Mouse (Mus musculus) cerebellum, adult 11-12 months (tissue): ENCODE measurements around the gene Ppfibp1.

Experiments used
- DNase-seq: peaks from one replicate; pipeline ENCODE4 v3.0.0; 2022

Gene Ppfibp1

DNA sequence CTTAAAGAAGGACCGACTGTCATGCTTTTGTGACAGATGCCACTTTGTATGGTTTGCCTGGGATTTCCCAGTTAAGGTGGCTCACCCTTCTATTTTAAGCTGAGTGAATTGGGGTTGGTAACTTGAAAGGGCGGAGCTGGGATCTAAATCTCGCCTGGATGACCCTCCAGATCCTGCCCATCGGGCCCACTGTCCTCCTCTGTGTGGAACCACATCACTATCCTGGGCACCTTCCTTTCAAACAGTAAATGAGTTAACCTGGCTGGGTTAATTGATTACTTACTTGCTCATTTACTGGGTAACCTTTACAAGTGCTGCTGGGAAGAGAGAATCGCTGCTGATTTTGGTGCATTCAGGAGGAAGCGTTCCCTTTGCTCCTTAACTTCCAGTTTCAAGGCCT, 30.1 kb downstream of the Ppfibp1 start:
- DNase-seq, result no peak

- DNase-seq, result no peak
Observed at GRCm38 (mm10) chr6:146926415-146926980, 38.2 kb downstream of the Ppfibp1 start.

- no peak for DNase-seq
Observed at GRCm38 (mm10) chr6:146928108-146928507, 39.8 kb downstream of the Ppfibp1 start.

GRCm38 (mm10) chr6:146929031-146929430, 40.7 kb downstream of the Ppfibp1 start:
- no peak for DNase-seq

DNA sequence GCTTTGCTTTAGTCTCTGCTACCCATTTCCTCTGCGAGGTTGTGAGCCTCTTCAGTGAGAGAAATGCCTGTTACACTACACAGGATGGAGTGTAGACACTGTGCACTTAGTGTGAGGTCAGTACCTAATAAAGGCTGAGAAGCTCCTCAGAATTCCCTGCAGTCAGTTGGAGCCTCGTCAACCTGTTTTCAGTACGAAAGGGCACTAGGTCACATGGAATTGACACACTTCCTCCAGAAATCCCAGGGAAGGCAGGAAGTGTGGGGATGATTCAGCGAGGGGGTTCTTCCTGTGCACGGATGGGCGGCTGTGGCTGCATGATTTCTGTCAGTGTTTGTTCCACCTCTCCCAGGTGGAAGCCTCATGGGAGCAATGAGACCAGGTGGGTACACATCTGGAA, 44.8 kb downstream of the Ppfibp1 start:
- DNase-seq, result no peak

DNA sequence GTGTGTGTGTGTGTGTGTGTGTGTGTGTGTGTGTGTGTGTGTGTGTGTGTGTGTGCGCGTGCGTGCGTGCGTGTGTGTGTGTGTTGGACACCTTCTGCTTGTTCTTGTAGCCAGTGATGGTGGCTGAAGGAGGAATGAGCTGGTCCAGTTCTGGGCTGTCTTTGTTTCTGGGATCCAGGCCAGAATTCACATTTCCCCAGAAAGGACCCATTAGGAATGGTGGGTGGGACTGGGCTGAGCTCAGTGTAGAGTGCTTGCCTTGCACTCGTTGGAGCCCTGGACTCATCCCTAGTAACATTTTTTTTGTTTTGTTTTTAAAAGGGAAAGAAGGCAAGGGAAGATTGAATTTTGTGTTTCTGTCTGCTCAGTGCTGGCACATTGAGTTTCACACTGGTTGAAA, 47.7 kb downstream of the Ppfibp1 start:
- no peak for DNase-seq

GRCm38 (mm10) chr6:146939026-146939425, 50.7 kb downstream of the Ppfibp1 start:
- no peak for DNase-seq

GRCm38 (mm10) chr6:146941505-146942275, 53.4 kb downstream of the Ppfibp1 start:
- DNase-seq, result no peak

GRCm38 (mm10) chr6:146944009-146944408, 55.7 kb downstream of the Ppfibp1 start:
- DNase-seq, result no peak

DNA sequence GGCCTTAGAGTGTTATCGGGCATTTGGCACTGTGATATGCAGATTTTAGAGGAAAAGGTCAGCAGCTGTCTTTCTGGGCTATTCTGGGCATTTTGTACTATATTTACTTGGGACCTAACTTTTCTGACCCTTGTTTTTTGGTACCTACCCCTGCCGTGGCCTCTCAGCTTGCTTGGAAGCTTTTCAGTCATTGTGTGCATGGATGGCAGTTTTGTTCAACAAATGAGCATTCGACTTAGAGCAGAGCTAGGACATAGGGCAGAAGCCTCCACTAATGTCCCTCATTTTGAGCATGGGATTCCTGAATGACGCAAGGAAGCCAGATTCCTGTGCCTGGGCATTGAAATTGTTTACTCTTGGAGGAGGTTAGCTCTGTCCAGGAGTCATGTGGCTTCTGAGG, 56.5 kb downstream of the Ppfibp1 start:
- DNase-seq, result no peak

DNA sequence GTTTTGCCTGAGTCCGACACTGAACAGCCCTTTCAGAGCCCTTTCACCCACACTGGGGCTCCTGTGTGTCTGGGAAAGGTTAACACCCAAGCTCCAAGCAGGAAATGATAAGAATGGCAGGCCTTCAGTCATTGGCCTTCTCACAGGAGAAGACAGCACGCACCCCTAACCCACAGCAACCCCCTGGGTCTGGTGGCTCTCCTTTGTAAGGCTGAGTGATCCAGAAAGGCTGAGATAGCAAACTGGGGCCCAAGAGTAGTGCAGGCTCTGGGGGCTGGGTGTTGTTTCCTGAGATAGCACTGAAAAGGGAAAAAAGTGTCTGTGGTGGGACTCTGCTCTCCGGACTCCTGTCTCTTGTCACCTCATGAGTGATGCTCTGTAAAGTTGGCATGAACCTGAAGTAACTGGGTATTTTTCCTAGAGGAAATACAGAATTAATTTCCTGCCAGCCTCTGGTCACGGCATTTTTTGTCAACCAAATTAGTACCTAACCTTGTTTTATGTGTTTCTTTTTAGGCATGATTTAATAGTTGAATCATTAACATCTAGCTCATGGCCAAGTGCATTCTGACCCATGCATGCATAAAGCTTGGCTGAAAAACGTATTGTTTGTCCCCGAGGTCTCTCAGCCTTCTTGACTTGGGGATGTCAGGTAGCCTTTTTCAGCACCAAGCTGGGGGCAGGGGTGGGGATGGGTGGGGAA, 58.2 kb downstream of the Ppfibp1 start:
- DNase-seq, result no peak

GRCm38 (mm10) chr6:146947186-146947585, 58.9 kb downstream of the Ppfibp1 start:
- no peak for DNase-seq

DNA sequence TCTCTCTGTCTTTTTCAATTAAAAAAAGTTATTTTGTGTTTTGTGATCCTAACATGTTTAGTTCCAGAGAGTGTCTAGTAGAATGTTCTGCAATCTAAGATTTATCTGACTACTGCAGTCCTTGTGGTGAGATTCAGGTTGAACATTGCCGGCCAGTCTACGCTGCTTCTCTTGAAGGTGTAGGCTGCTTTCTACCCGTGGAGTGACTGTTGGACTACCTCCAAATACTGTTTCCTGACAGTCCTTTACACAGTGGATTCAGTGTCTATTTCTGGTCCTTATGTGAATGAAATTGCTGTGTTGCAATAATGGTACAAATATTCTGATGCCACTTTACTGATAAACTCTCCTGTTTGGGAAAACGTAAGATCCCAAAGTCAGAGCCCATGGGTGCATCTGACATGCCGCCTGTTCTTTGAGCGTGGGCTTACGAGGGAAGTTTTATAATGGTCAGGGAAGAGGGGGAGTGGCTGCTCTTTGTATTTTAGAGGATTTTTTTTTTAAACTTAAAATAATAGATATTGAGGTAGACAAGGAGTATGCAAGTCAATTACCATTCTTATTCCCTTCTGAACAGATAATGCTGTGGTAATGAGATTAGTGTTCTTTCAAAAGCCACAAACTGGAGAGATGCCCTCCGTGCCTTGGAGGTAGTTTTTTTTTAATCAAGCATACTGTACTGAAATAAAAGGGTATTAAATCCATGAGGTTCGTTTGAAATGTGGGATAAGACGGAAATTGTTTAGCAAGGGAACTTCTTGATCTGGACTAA, 61.6 kb downstream of the Ppfibp1 start:
- DNase-seq, result no peak

DNA sequence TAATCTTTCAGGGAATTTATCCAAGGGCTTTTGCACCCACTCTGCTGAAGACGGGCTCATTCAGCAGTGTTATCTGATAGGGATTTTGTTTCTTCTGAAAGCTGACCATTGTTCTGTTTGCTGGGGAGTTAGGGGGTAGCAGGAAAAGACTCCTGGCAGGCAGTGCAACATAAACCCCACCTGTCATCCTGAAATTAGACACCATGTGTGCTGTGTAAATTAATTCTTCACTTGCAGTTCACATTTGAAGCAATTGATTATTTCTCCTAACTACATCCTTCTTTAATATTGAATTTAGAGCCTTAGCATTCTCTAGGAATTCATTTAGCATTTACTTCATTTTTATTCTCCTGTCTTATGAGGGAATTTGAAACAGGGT, 62.2 kb downstream of the Ppfibp1 start:
- no peak for DNase-seq

DNA sequence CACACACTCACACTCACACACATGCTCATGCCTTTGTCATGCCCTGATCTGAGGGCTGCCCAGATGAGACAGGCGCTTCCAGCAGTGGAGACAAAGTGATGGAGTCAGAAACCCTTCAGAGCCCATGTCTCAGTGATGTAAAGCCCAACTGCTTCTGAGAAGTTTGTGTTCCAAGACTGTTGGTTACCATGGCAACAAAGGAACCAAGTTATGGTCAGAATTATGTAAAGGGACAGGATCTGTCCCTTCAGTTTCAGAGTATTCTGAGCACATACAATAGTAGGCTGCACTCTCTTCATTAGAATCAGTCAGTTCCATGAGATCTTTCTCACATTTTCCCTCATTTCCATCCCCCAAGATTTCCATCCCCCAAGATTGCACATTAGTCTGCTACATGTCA, 66.0 kb downstream of the Ppfibp1 start, which contains the start of gene 1700034J05Rik:
TSS of gene 1700034J05Rik (minus strand) at position 165 of the 400 bp plus-strand sequence.
- DNase-seq, result no peak

GRCm38 (mm10) chr6:146955475-146955874, 67.2 kb downstream of the Ppfibp1 start:
- DNase-seq, result no peak

DNA sequence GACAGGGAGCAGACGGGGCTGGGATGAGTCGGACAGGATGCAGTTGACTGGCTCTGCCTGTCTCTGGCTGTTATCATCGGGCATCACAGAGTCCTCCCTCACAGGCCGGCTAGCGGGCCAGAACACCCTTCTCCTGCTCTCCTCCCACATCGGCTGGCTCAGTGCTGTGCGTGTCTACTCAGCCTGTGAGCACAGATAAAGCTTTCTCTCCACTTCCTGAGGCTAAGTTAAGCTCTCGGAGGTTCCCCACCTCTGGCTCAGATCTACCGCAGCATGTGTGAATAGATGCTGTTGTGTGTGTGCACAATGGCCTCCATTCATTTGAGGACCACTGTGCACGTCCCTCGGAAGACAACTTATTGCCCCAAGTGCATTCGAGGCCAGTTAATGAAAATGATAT, 67.6 kb downstream of the Ppfibp1 start:
- DNase-seq, result no peak

- no peak for DNase-seq
Observed at GRCm38 (mm10) chr6:146956961-146957360, 68.7 kb downstream of the Ppfibp1 start.

GRCm38 (mm10) chr6:146958694-146959093, 70.4 kb downstream of the Ppfibp1 start:
- DNase-seq, result no peak

GRCm38 (mm10) chr6:146959908-146960680, 71.8 kb downstream of the Ppfibp1 start:
- no peak for DNase-seq

DNA sequence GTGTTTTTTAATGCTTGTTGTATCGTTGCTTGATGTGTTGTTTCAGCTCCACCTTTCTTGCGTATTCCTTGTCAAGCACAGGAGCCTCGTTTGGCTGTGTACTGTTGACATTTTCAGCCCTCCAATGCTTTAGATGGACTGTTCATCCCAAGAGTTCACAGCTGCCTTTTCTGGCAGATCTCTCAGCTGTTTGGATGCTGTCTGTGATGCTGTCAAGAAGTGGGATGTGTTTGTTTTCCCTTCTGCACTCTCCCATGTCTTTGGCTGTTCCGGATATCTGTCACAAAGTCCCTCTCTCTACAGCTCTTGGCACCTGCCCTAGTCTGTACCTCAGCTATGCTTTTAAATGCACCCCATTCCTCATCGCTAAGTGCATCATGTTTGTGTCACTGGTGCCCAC, 72.7 kb downstream of the Ppfibp1 start:
- DNase-seq, result no peak

- no peak for DNase-seq
Observed at GRCm38 (mm10) chr6:146961832-146962481, 73.7 kb downstream of the Ppfibp1 start.
